Mouse (Mus musculus): ENCODE results near the gene Edem3.

- no peak; the same call in 1 of the 2 replicates for TF ChIP-seq CTCF (IDR thresholded peaks at IDR 0.05; ENCODE audit: low read depth)
- TF ChIP-seq EP300 (IDR thresholded peaks at IDR 0.05; ENCODE audit: low read depth), result no peak
These were observed 45.5 kb upstream of the Edem3 start for GRCm38 (mm10) chr1:151709734-151710022.

All from heart, postnatal 0 days (tissue).